Mouse (Mus musculus) CH12.LX (cell line): ENCODE measurements at regions not wholly inside any gene's neighbourhood (a gene's known extent, or its start where the extent isn't known, plus 50 kb on each side); places are given as distances from the start of the nearest gene placed in this dataset.

Source experiments
- CTCF ChIP-seq, 2 experiments: IDR thresholded peaks in 1 of 2; conservative IDR thresholded peaks in 1 of 2; 2 replicates each; pipeline ENCODE4 v1.5.1; 2011 to 2012; ENCODE audit warnings: low read depth in 2 of 2, low read length in 2 of 2, improper control_type of control experiment in 1 of 2, inconsistent platforms in 1 of 2, mild to moderate bottlenecking in 1 of 2, moderate library complexity in 1 of 2
- HCFC1 ChIP-seq: IDR thresholded peaks from 2 replicates; pipeline ENCODE4 v1.6.1; 2012; ENCODE audit warnings: low read depth, mild to moderate bottlenecking, inconsistent platforms, low read length, improper control_type of control experiment
- POLR2AphosphoS2 ChIP-seq: IDR thresholded peaks from 2 replicates; pipeline ENCODE4 v1.6.1; 2011; ENCODE audit warnings: low read depth, low read length, improper control_type of control experiment
- TCF12 ChIP-seq: IDR thresholded peaks from 2 replicates; pipeline ENCODE4 v1.6.1; 2014; ENCODE audit warnings: low read depth, mild to moderate bottlenecking, inconsistent platforms, low read length, improper control_type of control experiment
- UBTF ChIP-seq: IDR thresholded peaks from 2 replicates; pipeline ENCODE4 v1.6.1; 2012; ENCODE audit warnings: low read depth, mild to moderate bottlenecking, inconsistent platforms, low read length, improper control_type of control experiment, moderate library complexity
- USF1 ChIP-seq: IDR thresholded peaks from 2 replicates; pipeline ENCODE4 v1.6.1; 2014; ENCODE audit warnings: low read depth, mild to moderate bottlenecking, inconsistent platforms, low read length, improper control_type of control experiment
- ZNF384 ChIP-seq: IDR thresholded peaks from 2 replicates; pipeline ENCODE4 v1.6.1; 2012; ENCODE audit warnings: low read depth, low read length, improper control_type of control experiment, inconsistent platforms

- TF ChIP-seq HCFC1: no peak
- no peak for TF ChIP-seq CTCF (conservative IDR thresholded peaks at IDR 0.05 in 1 of 2, IDR thresholded peaks at IDR 0.05 in 1 of 2; ENCODE audit: low read depth in 2 of 2, low read length in 2 of 2)
- TF ChIP-seq USF1: no peak
- no peak for TF ChIP-seq POLR2AphosphoS2
- no peak for TF ChIP-seq TCF12
- no peak for TF ChIP-seq ZNF384
- TF ChIP-seq UBTF: no peak
Observed at GRCm38 (mm10) chr14:114374847-114375246, 717.2 kb upstream of the Gpc5 start.
